Mouse (Mus musculus) ES-Bruce4 (cell line): ENCODE results near the gene Dab1.

Source experiments
- CTCF ChIP-seq: IDR thresholded peaks from one replicate; pipeline ENCODE4 v1.8.1; 2011; ENCODE audit warnings: low read depth, low read length
- POLR2A ChIP-seq: IDR thresholded peaks from one replicate; pipeline ENCODE4 v1.8.1; 2011; ENCODE audit warnings: low read length; ENCODE audit not compliant: insufficient read depth

DNA sequence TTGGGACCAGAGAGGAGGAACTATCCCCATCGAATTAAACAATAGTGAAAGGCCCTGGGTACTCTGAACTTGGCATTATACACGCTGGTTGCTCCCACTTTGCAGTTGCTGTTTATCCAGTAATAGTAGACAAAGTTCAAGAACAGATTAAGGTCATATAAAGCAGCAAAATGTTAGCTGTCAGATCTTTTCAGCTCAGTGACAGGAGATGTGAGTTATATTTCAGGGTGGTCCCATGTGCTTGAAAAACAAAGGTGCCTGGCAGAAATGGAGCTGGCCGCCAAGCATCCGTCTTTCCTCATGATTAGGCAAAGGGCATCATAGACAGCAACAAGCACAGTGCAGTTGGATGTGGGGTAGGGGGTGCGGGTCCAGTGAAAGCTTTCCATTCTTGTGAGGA lies 927.9 kb downstream of the Dab1 start:
- TF ChIP-seq POLR2A = no peak
- no peak for TF ChIP-seq CTCF
